Mouse (Mus musculus) heart, postnatal 0 days (tissue): ENCODE results near the gene Kif3c. TPM values are rescaled to one million over a fixed set of nuclear protein-coding genes. Genes with fewer than 3 reads are reported as not detected.
A peak's percentile ranks its signal among the peaks of the same experiment; 100 is the strongest.

ENCODE experiments used
- ATAC-seq: fragments of 200-750 bp; cut with Nextera tagmentation; 2 replicates; pipeline ENCODE4 v1.8.0; 2017; ENCODE audit warnings: low read depth, moderate number of reproducible peaks, moderate library complexity; ENCODE audit not compliant: insufficient read depth
- DNase-seq: peaks from one replicate; pipeline ENCODE4 v3.0.0-alpha.2; 2016; ENCODE audit warnings: low spot score
- H3K27ac ChIP-seq: fragments of 300-500 bp; sonication (generic); 2 replicates; pipeline ENCODE4 v1.5.1; 2014; ENCODE audit warnings: low read depth, mild to moderate bottlenecking
- H3K27me3 ChIP-seq: fragments of 300-500 bp; sonication (generic); 2 replicates; pipeline ENCODE4 v1.6.1; 2014; ENCODE audit warnings: low read length, mixed read lengths; ENCODE audit not compliant: control insufficient read depth, insufficient read depth
- H3K36me3 ChIP-seq: fragments of 300-500 bp; sonication (generic); replicated peaks from 2 replicates; pipeline ENCODE4 v1.6.1; 2014; ENCODE audit warnings: low read length, mixed read lengths; ENCODE audit not compliant: control insufficient read depth, insufficient read depth
- H3K4me1 ChIP-seq: fragments of 300-500 bp; sonication (generic); 2 replicates; pipeline ENCODE4 v1.6.1; 2014; ENCODE audit warnings: antibody characterized with exemption; ENCODE audit not compliant: control insufficient read depth, insufficient read depth
- H3K4me2 ChIP-seq: fragments of 300-500 bp; sonication (generic); 2 replicates; pipeline ENCODE4 v1.6.1; 2014; ENCODE audit warnings: low read depth, mild to moderate bottlenecking, low read length, moderate library complexity
- H3K4me3 ChIP-seq: fragments of 300-500 bp; sonication (generic); 2 replicates; pipeline ENCODE4 v1.5.1; 2014; ENCODE audit warnings: low read depth, low read length
- H3K9ac ChIP-seq: fragments of 300-500 bp; sonication (generic); replicated peaks from 2 replicates; pipeline ENCODE4 v1.6.1; 2014; ENCODE audit warnings: low read depth, low read length, mixed read lengths
- H3K9me3 ChIP-seq: fragments of 300-500 bp; sonication (generic); replicated peaks from 2 replicates; pipeline ENCODE4 v1.6.1; 2016; ENCODE audit warnings: low read length; ENCODE audit not compliant: control insufficient read depth
- CTCF ChIP-seq: IDR thresholded peaks from 2 replicates; pipeline ENCODE4 v1.5.1; 2016; ENCODE audit warnings: antibody characterized with exemption, control low read depth, low read depth
- EP300 ChIP-seq: IDR thresholded peaks from 2 replicates; pipeline ENCODE4 v1.6.1; 2016; ENCODE audit warnings: antibody characterized with exemption, low read depth
- WGBS: fragments of 180-500 bp; shearing (Covaris S2); extraction: QIAGEN DNeasy Blood & Tissue Kit; methylation state at CpG from one replicate; pipeline ENCODE4 v1.1.7; 2014; 5-methylcytosine and 5-hydroxymethylcytosine counted together
- polyA plus RNA-seq: library from polyadenylated mRNA; unstranded; fragments of >200 nt; fragmentation: Nextera tagmentation; extraction: Ambion mirVana; gene quantifications from 2 replicates; pipeline ENCODE4 v1.2.1, GENCODE M21; 2015
- total RNA-seq: library from RNA; depleted of rRNA; stranded (reverse); fragments of >200 nt; gene quantifications from 2 replicates; pipeline ENCODE4 v1.2.3, GENCODE M21; 2014; ENCODE audit warnings: low replicate concordance

Gene Kif3c
- total and polyA plus RNA-seq, 2 experiments from 2014 or later, result 2.4 to 8.3 TPM

DNA sequence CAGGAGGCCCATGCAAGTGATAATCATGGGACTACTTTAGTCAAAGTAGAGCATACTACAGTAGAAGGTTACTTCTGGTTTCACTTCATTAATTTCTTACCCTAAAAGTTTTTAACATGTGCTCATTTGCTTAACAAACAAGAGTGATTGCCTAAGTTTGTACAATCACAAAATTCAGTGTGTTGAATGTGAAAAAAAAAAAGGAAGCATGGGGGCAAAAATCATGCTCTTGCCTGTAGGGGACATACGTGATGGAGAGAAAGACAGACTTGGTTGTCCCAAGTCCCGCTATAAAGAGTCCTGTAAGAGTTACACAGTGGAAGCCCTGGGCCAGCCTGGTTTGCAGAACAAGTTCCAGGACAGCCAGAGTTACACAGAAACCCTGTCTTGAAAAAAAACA, 4.9 kb upstream of the Kif3c start:
- 87% methylated on average over 2 of the region's 2 CpGs for WGBS
- DNase-seq (no peak), ATAC-seq (no peak)
- Histone ChIP-seq H3K9ac (no peak overlapping the region), H3K27me3 (no peaks in the 10 kb centered on the region), H3K27ac (no peak overlapping the region), H3K36me3 (no peaks in the 10 kb centered on the region), H3K4me2 (no peak overlapping the region), H3K9me3 (no peaks in the 10 kb centered on the region), H3K4me1 (no peaks in the 10 kb centered on the region), H3K4me3 (no peak overlapping the region)
- TF ChIP-seq CTCF (no peak), EP300 (no peak)

DNA sequence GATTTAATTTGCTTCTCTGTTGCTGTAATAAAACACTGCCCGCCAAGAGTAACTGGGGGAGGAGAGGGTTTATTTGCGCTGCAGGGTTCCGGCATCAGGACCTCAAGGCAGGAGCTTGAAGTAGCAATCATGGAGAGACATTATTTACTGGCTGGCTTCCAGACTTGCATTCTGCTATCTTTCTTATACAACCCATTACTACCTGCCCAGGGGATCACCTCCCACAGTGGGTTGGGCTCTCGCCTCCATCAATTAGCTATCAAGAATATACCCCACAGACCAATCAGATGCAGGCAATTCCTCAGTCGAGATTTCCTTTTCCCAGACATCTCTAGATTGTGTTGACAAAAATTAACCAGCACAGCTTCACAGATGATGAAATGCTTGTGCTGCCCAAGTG, 856 bp upstream of the Kif3c start:
- WGBS, result 95% methylated on average over 5 of the region's 5 CpGs
- no peaks in the 10 kb centered on the region for H3K36me3 ChIP-seq
- H3K4me2 ChIP-seq, result no peak overlapping the region
- DNase-seq (no peak), ATAC-seq (no peak)
- TF ChIP-seq CTCF (no peak), EP300 (no peak)
- H3K9me3 ChIP-seq, result no peaks in the 10 kb centered on the region
- no peaks in the 10 kb centered on the region for H3K27me3 ChIP-seq
- H3K27ac ChIP-seq, result no peak overlapping the region
- H3K4me1 ChIP-seq, result peaks cover 8% of the 10 kb centered on the region; the same call in 1 of the 2 replicates
- H3K4me3 ChIP-seq, result no peak overlapping the region
- no peak overlapping the region for H3K9ac ChIP-seq

DNA sequence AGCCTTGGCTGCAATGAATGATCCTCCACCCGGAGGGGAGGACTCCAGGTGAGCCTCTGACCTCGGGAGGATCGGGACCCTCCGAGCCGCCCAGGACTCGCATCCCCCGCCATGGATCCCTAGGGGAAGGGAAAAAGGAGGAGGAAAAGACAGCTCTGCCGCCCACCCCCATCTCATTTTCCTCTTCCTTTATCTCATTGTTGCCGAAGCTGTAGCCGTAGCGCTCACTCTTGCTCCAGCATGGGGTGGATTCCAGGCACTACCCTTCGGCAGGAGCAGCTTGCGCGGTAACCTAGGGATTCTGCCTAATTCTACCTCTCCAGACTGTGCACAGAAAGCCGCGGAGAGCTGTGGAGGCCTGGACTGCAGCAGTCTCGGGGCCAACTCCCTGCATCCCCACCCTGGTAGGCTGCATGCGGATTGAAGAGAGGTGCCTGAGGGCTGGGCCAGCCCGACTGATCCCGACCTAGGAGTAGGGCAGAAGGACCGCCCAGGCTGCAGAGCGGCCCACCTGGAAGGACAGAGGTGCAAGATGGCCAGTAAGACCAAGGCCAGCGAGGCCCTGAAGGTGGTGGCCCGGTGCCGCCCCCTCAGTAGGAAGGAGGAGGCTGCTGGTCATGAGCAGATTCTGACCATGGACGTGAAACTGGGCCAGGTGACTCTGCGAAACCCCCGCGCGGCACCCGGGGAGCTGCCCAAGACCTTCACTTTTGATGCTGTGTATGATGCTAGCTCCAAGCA, 687 bp downstream of the Kif3c start:
- ATAC-seq, result peak; percentile 15; the same call in 1 of the 2 replicates

DNA sequence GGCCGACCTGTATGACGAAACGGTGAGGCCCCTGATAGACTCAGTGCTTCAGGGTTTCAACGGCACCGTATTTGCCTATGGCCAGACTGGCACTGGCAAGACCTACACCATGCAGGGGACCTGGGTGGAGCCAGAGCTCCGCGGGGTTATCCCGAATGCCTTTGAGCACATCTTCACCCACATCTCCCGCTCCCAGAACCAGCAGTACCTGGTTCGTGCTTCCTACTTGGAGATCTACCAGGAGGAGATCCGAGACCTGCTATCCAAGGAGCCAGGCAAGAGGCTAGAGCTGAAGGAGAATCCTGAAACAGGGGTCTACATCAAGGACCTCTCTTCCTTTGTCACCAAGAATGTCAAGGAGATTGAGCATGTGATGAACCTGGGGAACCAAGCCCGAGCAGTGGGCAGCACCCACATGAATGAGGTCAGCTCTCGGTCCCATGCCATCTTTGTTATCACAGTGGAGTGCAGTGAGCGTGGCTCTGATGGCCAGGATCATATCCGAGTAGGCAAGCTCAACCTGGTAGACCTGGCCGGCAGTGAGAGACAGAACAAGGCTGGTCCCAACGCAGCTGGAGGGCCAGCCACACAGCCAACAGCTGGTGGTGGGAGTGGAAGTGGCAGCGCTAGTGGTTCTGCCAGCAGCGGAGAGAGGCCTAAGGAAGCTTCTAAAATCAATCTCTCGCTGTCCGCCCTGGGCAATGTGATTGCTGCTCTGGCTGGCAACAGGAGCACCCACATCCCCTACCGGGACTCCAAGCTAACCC, 1.4 kb downstream of the Kif3c start:
- H3K4me1 ChIP-seq, result peaks cover 11% of the 10 kb centered on the region; the same call in 1 of the 2 replicates
- DNase-seq (no peak), ATAC-seq (no peak)
- H3K4me2 ChIP-seq, result peak overlapping the region; percentile 100
- H3K27ac ChIP-seq, result no peak overlapping the region
- peak overlapping the region; percentile 96 for H3K4me3 ChIP-seq
- no peaks in the 10 kb centered on the region for H3K9me3 ChIP-seq
- H3K36me3 ChIP-seq, result no peaks in the 10 kb centered on the region
- H3K9ac ChIP-seq, result no peak overlapping the region
- no peaks in the 10 kb centered on the region for H3K27me3 ChIP-seq
- 64% methylated on average over 22 of the region's 22 CpGs for whole genome bisulfite sequencing
- TF ChIP-seq CTCF (no peak), EP300 (no peak)

More for the DNA sequence above, 687 bp downstream of the Kif3c start:
- H3K27me3 ChIP-seq, result no peaks in the 10 kb centered on the region
- peak overlapping the region; percentile 69 for H3K9ac ChIP-seq
- peaks cover 8% of the 10 kb centered on the region; the same call in 1 of the 2 replicates for H3K4me1 ChIP-seq
- H3K9me3 ChIP-seq, result no peaks in the 10 kb centered on the region
- TF ChIP-seq CTCF, result no peak
- TF ChIP-seq EP300, result no peak
- H3K4me2 ChIP-seq, result peak overlapping the region; percentile 100
- peak overlapping the region; percentile 25; the same call in 1 of the 2 replicates for H3K27ac ChIP-seq
- DNase-seq, result no peak
- WGBS, result 5% methylated on average over 31 of the region's 31 CpGs
- no peaks in the 10 kb centered on the region for H3K36me3 ChIP-seq
- peak overlapping the region; percentile 96 for H3K4me3 ChIP-seq

DNA sequence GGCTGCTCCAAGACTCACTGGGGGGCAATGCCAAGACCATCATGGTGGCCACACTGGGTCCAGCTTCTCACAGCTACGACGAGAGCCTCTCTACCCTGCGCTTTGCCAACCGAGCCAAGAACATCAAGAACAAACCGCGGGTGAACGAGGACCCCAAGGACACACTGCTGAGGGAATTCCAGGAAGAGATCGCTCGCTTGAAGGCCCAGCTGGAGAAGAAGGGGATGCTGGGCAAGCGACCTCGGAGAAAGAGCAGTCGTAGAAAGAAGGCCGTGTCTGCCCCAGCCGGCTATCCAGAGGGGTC, 2.0 kb downstream of the Kif3c start:
- ATAC-seq, result no peak
- no peaks in the 10 kb centered on the region for H3K9me3 ChIP-seq
- H3K4me3 ChIP-seq, result no peak overlapping the region

More for the DNA sequence above, 2.0 kb downstream of the Kif3c start:
- no peak overlapping the region for H3K27ac ChIP-seq
- H3K4me1 ChIP-seq, result peaks cover 11% of the 10 kb centered on the region; the same call in 1 of the 2 replicates
- no peak for DNase-seq
- no peak overlapping the region for H3K9ac ChIP-seq
- 92% methylated on average over 14 of the region's 14 CpGs for WGBS
- H3K36me3 ChIP-seq, result no peaks in the 10 kb centered on the region
- no peaks in the 10 kb centered on the region for H3K27me3 ChIP-seq
- TF ChIP-seq EP300 (no peak), CTCF (no peak)
- H3K4me2 ChIP-seq, result no peak overlapping the region
